Mouse (Mus musculus): ENCODE measurements around the gene Dnajc15. TPM values are rescaled to one million over a fixed set of nuclear protein-coding genes. Genes with fewer than 3 reads are reported as not detected.

Dnajc15 gene
- polyA plus RNA-seq, 1 experiment, result 50.1 TPM

DNA sequence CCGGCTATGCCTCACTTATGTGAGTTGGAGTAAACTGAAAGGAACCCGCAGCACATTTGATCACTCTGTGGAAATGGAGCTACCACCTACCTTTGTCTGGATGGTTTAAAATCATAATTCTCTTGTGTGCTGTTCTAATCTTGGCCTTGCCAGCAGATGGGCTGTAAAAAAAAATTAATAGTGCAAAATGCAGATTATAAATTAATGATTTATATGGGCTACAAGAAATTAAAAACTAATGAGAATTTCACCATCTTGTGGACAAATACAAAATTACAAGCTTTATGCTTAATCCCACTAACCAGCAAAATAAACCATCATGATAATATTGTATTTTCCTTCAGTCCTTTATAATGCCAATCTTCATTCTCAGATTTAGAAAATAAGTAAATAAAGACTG is 34.8 kb downstream of the Dnajc15 start:
- H3K79me2 ChIP-seq (ENCODE audit: control insufficient read depth, insufficient read depth), result no peaks in the 10 kb centered on the region
- H3K36me3 ChIP-seq (ENCODE audit: control insufficient read depth, insufficient read depth), result peaks cover 9% of the 10 kb centered on the region
- H3K4me3 ChIP-seq (ENCODE audit: insufficient read depth, poor library complexity, severe bottlenecking), result no peak overlapping the region
- TF ChIP-seq MAX (IDR thresholded peaks at IDR 0.05) (no peak), MYOG (IDR thresholded peaks at IDR 0.05; ENCODE audit: control insufficient read depth, extremely low read depth, insufficient read length) (no peak), CEBPB (IDR thresholded peaks at IDR 0.05; ENCODE audit: low read depth) (no peak), USF1 (IDR thresholded peaks at IDR 0.05; ENCODE audit: low read depth) (no peak), FOSL1 (IDR thresholded peaks at IDR 0.05; ENCODE audit: insufficient read depth, low read length, poor library complexity, severe bottlenecking) (no peak), MYOD1 (IDR thresholded peaks at IDR 0.05; ENCODE audit: control insufficient read depth, insufficient read length, low read depth) (no peak), CTCF (IDR thresholded peaks at IDR 0.05; ENCODE audit: control insufficient read depth, insufficient read depth, insufficient read length) (no peak)
- H3ac ChIP-seq (ENCODE audit: control insufficient read depth, insufficient read length, low read depth), result no peak overlapping the region
- no peaks in the 10 kb centered on the region for H3K27me3 ChIP-seq (ENCODE audit: control insufficient read depth, insufficient read depth, insufficient read length)
- no peaks in the 10 kb centered on the region for H3K79me3 ChIP-seq (ENCODE audit: low read depth)

DNA sequence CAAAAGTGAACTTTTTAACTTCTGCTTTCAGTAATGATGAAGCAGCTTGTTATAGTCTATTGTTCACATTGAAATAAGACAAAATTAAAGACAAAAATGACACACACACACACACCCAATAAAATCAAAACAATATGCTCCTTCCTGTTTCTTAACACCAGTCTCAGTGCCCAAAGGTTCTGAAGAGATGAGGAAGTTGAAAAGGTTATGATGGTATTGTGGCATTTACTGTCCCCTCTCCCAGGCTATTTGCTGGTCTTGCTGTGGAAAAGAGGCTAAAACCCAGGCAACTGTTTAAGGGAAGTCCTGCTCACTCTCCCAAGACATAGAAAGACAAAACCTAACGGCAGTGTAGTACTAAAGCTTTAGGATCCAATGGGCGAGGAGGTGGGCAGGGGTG is 38.1 kb downstream of the Dnajc15 start:
- Histone ChIP-seq H3K27me3 (ENCODE audit: control insufficient read depth, insufficient read depth, insufficient read length) (no peaks in the 10 kb centered on the region), H3K79me3 (ENCODE audit: low read depth) (no peaks in the 10 kb centered on the region), H3K36me3 (ENCODE audit: control insufficient read depth, insufficient read depth) (no peaks in the 10 kb centered on the region), H3K79me2 (ENCODE audit: control insufficient read depth, insufficient read depth) (no peaks in the 10 kb centered on the region), H3K4me3 (ENCODE audit: insufficient read depth, poor library complexity, severe bottlenecking) (no peak overlapping the region), H3ac (ENCODE audit: control insufficient read depth, insufficient read length, low read depth) (no peak overlapping the region)
- TF ChIP-seq USF1 (IDR thresholded peaks at IDR 0.05; ENCODE audit: low read depth) (no peak), FOSL1 (IDR thresholded peaks at IDR 0.05; ENCODE audit: insufficient read depth, low read length, poor library complexity, severe bottlenecking) (no peak), CEBPB (IDR thresholded peaks at IDR 0.05; ENCODE audit: low read depth) (no peak), CTCF (IDR thresholded peaks at IDR 0.05; ENCODE audit: control insufficient read depth, insufficient read depth, insufficient read length) (no peak), MYOG (IDR thresholded peaks at IDR 0.05; ENCODE audit: control insufficient read depth, extremely low read depth, insufficient read length) (no peak), MYOD1 (IDR thresholded peaks at IDR 0.05; ENCODE audit: control insufficient read depth, insufficient read length, low read depth) (no peak), MAX (IDR thresholded peaks at IDR 0.05) (no peak)

GRCm38 (mm10) chr14:77832359-77832758 is 42.6 kb downstream of the Dnajc15 start:
- no peaks in the 10 kb centered on the region for H3K27me3 ChIP-seq (ENCODE audit: control insufficient read depth, insufficient read depth, insufficient read length)
- H3K36me3 ChIP-seq (ENCODE audit: control insufficient read depth, insufficient read depth), result no peaks in the 10 kb centered on the region
- no peak overlapping the region for H3ac ChIP-seq (ENCODE audit: control insufficient read depth, insufficient read length, low read depth)
- H3K79me2 ChIP-seq (ENCODE audit: control insufficient read depth, insufficient read depth), result no peaks in the 10 kb centered on the region
- H3K4me3 ChIP-seq (ENCODE audit: insufficient read depth, poor library complexity, severe bottlenecking), result no peak overlapping the region
- peaks cover 2% of the 10 kb centered on the region for H3K79me3 ChIP-seq (ENCODE audit: low read depth)
- no peak for TF ChIP-seq CTCF (IDR thresholded peaks at IDR 0.05; ENCODE audit: control insufficient read depth, insufficient read depth, insufficient read length)

GRCm38 (mm10) chr14:77831936-77832335 is 43.0 kb downstream of the Dnajc15 start:
- no peak for TF ChIP-seq FOSL1 (IDR thresholded peaks at IDR 0.05; ENCODE audit: insufficient read depth, low read length, poor library complexity, severe bottlenecking)
- no peak for TF ChIP-seq CTCF (IDR thresholded peaks at IDR 0.05; ENCODE audit: control insufficient read depth, insufficient read depth, insufficient read length)
- no peaks in the 10 kb centered on the region for H3K36me3 ChIP-seq (ENCODE audit: control insufficient read depth, insufficient read depth)

GRCm38 (mm10) chr14:77829673-77830072 is 45.3 kb downstream of the Dnajc15 start:
- H3K4me3 ChIP-seq (ENCODE audit: insufficient read depth, poor library complexity, severe bottlenecking), result no peak overlapping the region
- H3K79me3 ChIP-seq (ENCODE audit: low read depth), result peaks cover 2% of the 10 kb centered on the region
- no peak for TF ChIP-seq USF1 (IDR thresholded peaks at IDR 0.05; ENCODE audit: low read depth)
- no peak for TF ChIP-seq CTCF (IDR thresholded peaks at IDR 0.05; ENCODE audit: control insufficient read depth, insufficient read depth, insufficient read length)
- no peak for TF ChIP-seq FOSL1 (IDR thresholded peaks at IDR 0.05; ENCODE audit: insufficient read depth, low read length, poor library complexity, severe bottlenecking)
- no peak for TF ChIP-seq MYOD1 (IDR thresholded peaks at IDR 0.05; ENCODE audit: control insufficient read depth, insufficient read length, low read depth)
- no peak for TF ChIP-seq CEBPB (IDR thresholded peaks at IDR 0.05; ENCODE audit: low read depth)
- no peak for TF ChIP-seq MYOG (IDR thresholded peaks at IDR 0.05; ENCODE audit: control insufficient read depth, extremely low read depth, insufficient read length)
- no peak for TF ChIP-seq MAX (IDR thresholded peaks at IDR 0.05)
- no peak overlapping the region for H3ac ChIP-seq (ENCODE audit: control insufficient read depth, insufficient read length, low read depth)
- H3K27me3 ChIP-seq (ENCODE audit: control insufficient read depth, insufficient read depth, insufficient read length), result no peaks in the 10 kb centered on the region
- no peaks in the 10 kb centered on the region for H3K79me2 ChIP-seq (ENCODE audit: control insufficient read depth, insufficient read depth)
- peaks cover 9% of the 10 kb centered on the region for H3K36me3 ChIP-seq (ENCODE audit: control insufficient read depth, insufficient read depth)

More at GRCm38 (mm10) chr14:77831936-77832335, 43.0 kb downstream of the Dnajc15 start:
- H3K79me2 ChIP-seq (ENCODE audit: control insufficient read depth, insufficient read depth), result no peaks in the 10 kb centered on the region
- no peak overlapping the region for H3ac ChIP-seq (ENCODE audit: control insufficient read depth, insufficient read length, low read depth)
- no peaks in the 10 kb centered on the region for H3K27me3 ChIP-seq (ENCODE audit: control insufficient read depth, insufficient read depth, insufficient read length)
- H3K79me3 ChIP-seq (ENCODE audit: low read depth), result peaks cover 2% of the 10 kb centered on the region
- no peak overlapping the region for H3K4me3 ChIP-seq (ENCODE audit: insufficient read depth, poor library complexity, severe bottlenecking)

GRCm38 (mm10) chr14:77825891-77826290 is 49.0 kb downstream of the Dnajc15 start:
- Histone ChIP-seq H3K79me2 (ENCODE audit: control insufficient read depth, insufficient read depth) (no peaks in the 10 kb centered on the region), H3K36me3 (ENCODE audit: control insufficient read depth, insufficient read depth) (peaks cover 23% of the 10 kb centered on the region), H3K4me3 (ENCODE audit: insufficient read depth, poor library complexity, severe bottlenecking) (no peak overlapping the region), H3K79me3 (ENCODE audit: low read depth) (peaks cover 2% of the 10 kb centered on the region), H3ac (ENCODE audit: control insufficient read depth, insufficient read length, low read depth) (no peak overlapping the region), H3K27me3 (ENCODE audit: control insufficient read depth, insufficient read depth, insufficient read length) (no peaks in the 10 kb centered on the region)
- TF ChIP-seq MYOG (IDR thresholded peaks at IDR 0.05; ENCODE audit: control insufficient read depth, extremely low read depth, insufficient read length) (no peak), CTCF (IDR thresholded peaks at IDR 0.05; ENCODE audit: control insufficient read depth, insufficient read depth, insufficient read length) (no peak), MYOD1 (IDR thresholded peaks at IDR 0.05; ENCODE audit: control insufficient read depth, insufficient read length, low read depth) (no peak), CEBPB (IDR thresholded peaks at IDR 0.05; ENCODE audit: low read depth) (no peak), USF1 (IDR thresholded peaks at IDR 0.05; ENCODE audit: low read depth) (no peak), FOSL1 (IDR thresholded peaks at IDR 0.05; ENCODE audit: insufficient read depth, low read length, poor library complexity, severe bottlenecking) (no peak), MAX (IDR thresholded peaks at IDR 0.05) (no peak)
